Mouse (Mus musculus) mature B cell (primary cell): ENCODE data around the gene Slc41a1.
"Not testable (repeated sequence)": the region's sequence is repeated elsewhere in the genome, so short reads cannot be mapped to it uniquely, and the experiment has no call there.

Experiments used
- in situ Hi-C: fragments of 300-500 bp; cut with MboI; formaldehyde crosslinking; loops from 2 replicates; pipeline ENCODE4 v1.14.3; 2019

The Slc41a1 gene

GRCm38 (mm10) chr1:131827207-131827786, at the start of gene Slc41a1:
Gene Slc41a1, plus strand, starts transcription at chr1:131827493.
- in situ Hi-C loops = no loop called here

GRCm38 (mm10) chr1:131794591-131794990, 32.7 kb upstream of the Slc41a1 start:
- in situ Hi-C loops = no loop called here

GRCm38 (mm10) chr1:131795171-131795570, 32.1 kb upstream of the Slc41a1 start:
- in situ Hi-C loops = no loop called here

GRCm38 (mm10) chr1:131797202-131797909, 29.9 kb upstream of the Slc41a1 start, which contains the start of gene Pm20d1:
Gene Pm20d1, plus strand, starts transcription at chr1:131797381.
- in situ Hi-C loops = no loop called here

GRCm38 (mm10) chr1:131800001-131800400, 27.3 kb upstream of the Slc41a1 start:
- in situ Hi-C loops = no loop called here

GRCm38 (mm10) chr1:131801071-131801470, 26.2 kb upstream of the Slc41a1 start:
- in situ Hi-C loops = no loop called here

GRCm38 (mm10) chr1:131802652-131803051, 24.6 kb upstream of the Slc41a1 start:
- in situ Hi-C loops = no loop called here

- in situ Hi-C loops = no loop called here
Measured at GRCm38 (mm10) chr1:131804166-131804565, 23.1 kb upstream of the Slc41a1 start.

GRCm38 (mm10) chr1:131808986-131809385, 18.3 kb upstream of the Slc41a1 start:
- in situ Hi-C loops = no loop called here

- in situ Hi-C loops = no loop called here
Measured at GRCm38 (mm10) chr1:131809651-131810050, 17.6 kb upstream of the Slc41a1 start.

- in situ Hi-C loops = no loop called here
Measured at GRCm38 (mm10) chr1:131811393-131811792, 15.9 kb upstream of the Slc41a1 start.

- in situ Hi-C loops = no loop called here
Measured at GRCm38 (mm10) chr1:131812006-131812405, 15.3 kb upstream of the Slc41a1 start.

GRCm38 (mm10) chr1:131812631-131813295, 14.5 kb upstream of the Slc41a1 start:
- in situ Hi-C loops = no loop called here

- in situ Hi-C loops = no loop called here
Measured at GRCm38 (mm10) chr1:131813731-131814130, 13.6 kb upstream of the Slc41a1 start.

GRCm38 (mm10) chr1:131814191-131814590, 13.1 kb upstream of the Slc41a1 start:
- in situ Hi-C loops = no loop called here

GRCm38 (mm10) chr1:131816886-131817285, 10.4 kb upstream of the Slc41a1 start:
- in situ Hi-C loops = no loop called here

- in situ Hi-C loops = not testable (repeated sequence)
Measured at GRCm38 (mm10) chr1:131820353-131820752, 6.9 kb upstream of the Slc41a1 start.

- in situ Hi-C loops = no loop called here
Measured at GRCm38 (mm10) chr1:131820887-131821328, 6.4 kb upstream of the Slc41a1 start.

- in situ Hi-C loops = no loop called here
Measured at GRCm38 (mm10) chr1:131822292-131822691, 5.0 kb upstream of the Slc41a1 start.

- in situ Hi-C loops = no loop called here
Measured at GRCm38 (mm10) chr1:131822856-131823492, 4.3 kb upstream of the Slc41a1 start.

- in situ Hi-C loops = no loop called here
Measured at GRCm38 (mm10) chr1:131823563-131823962, 3.7 kb upstream of the Slc41a1 start.

- in situ Hi-C loops = no loop called here
Measured at GRCm38 (mm10) chr1:131824528-131825181, 2.6 kb upstream of the Slc41a1 start.
